Comparison of ENCODE assay signal across 9 mouse cellular contexts in genomic region chr9:107701594-107701993, GRCm38 (mm10). TPM values are rescaled to one million over a fixed set of nuclear protein-coding genes. Genes with fewer than 3 reads are reported as not detected.
DNase-seq lines count a peak whose midpoint lies in the region; ATAC-seq and TF ChIP-seq lines count a peak whose summit lies in the region.
"Had no signal": no experiment of that assay in that cellular context is flagged by ENCODE, and none has a peak within 500 bp of the region (broad histone marks: within the 10 kb centered on the region; RNA-seq: fewer than 3 reads in every experiment).

No protein-coding gene starts in this region.

- H3K36me3 ChIP-seq in kidney, embryonic 15.5 days = peaks cover 44% of the 10 kb centered on the region
- H3K36me3 ChIP-seq in limb, embryonic 13.5 days = peaks cover 65% of the 10 kb centered on the region

- TF ChIP-seq POLR2A in cerebellum, adult 2 months (IDR thresholded peaks at IDR 0.05; ENCODE audit: borderline replicate concordance, insufficient read depth, low read length) = no peak

- ATAC-seq in kidney, embryonic 15.5 days (replicated peaks; ENCODE audit: low FRiP score) = no peak
- ATAC-seq in limb, embryonic 13.5 days (ENCODE audit: low FRiP score, low read depth) = no peak
- ATAC-seq in megakaryocyte progenitor cell, adult 5-6 weeks (replicated peaks; ENCODE audit: poor library complexity) = no peak

- peak; percentile 82 to 91 for DNase-seq in adrenal gland, adult (ENCODE audit: inconsistent age in 2 of 2, low spot score in 1 of 2)
- DNase-seq in cerebellum, adult 2 months = peak; percentile 84
- DNase-seq in gastrocnemius, postnatal 25 days = peak; percentile 78
- DNase-seq in right cerebral cortex, adult 2 months (ENCODE audit: low spot score in 2 of 2) = peak; percentile 69 to 77
- DNase-seq in spleen, adult 18-20 months = no peak

- H3K9me3 ChIP-seq in kidney, embryonic 15.5 days (replicated peaks) = no peaks in the 10 kb centered on the region
- H3K9me3 ChIP-seq in limb, embryonic 13.5 days = no peaks in the 10 kb centered on the region

- peak overlapping the region; percentile 19 for H3K4me2 ChIP-seq in kidney, embryonic 15.5 days
- peak overlapping the region; percentile 36 for H3K4me2 ChIP-seq in limb, embryonic 13.5 days (replicated peaks)

- no peaks in the 10 kb centered on the region for H3K27me3 ChIP-seq in cerebellum, adult 2 months (ENCODE audit: control insufficient read depth, insufficient read depth, low read length)
- H3K27me3 ChIP-seq in kidney, embryonic 15.5 days = no peaks in the 10 kb centered on the region
- no peaks in the 10 kb centered on the region for H3K27me3 ChIP-seq in limb, embryonic 13.5 days

- WGBS in cerebellum, adult 2 months = 2% methylated on average over 12 of the region's 12 CpGs
- WGBS in kidney, embryonic 15.5 days = 14% methylated on average over 12 of the region's 12 CpGs
- 29% methylated on average over 12 of the region's 12 CpGs for WGBS in limb, embryonic 13.5 days

- peak overlapping the region; percentile 18; the same call in 1 of the 2 replicates for H3K9ac ChIP-seq in kidney, embryonic 15.5 days
- H3K9ac ChIP-seq in limb, embryonic 13.5 days = 0 out of 2 replicates have a peak overlapping the region, but pooled peaks have one; percentile 54

- H3K4me1 ChIP-seq in cerebellum, adult 2 months (ENCODE audit: control insufficient read depth, insufficient read depth, low read length) = peaks cover 29% of the 10 kb centered on the region
- H3K4me1 ChIP-seq in kidney, embryonic 15.5 days = peaks cover 100% of the 10 kb centered on the region
- H3K4me1 ChIP-seq in limb, embryonic 13.5 days = peaks cover 99% of the 10 kb centered on the region

- H3K4me3 ChIP-seq in cerebellum, adult 2 months (replicated peaks; ENCODE audit: insufficient read depth, low read depth, low read length) = no peak overlapping the region
- H3K4me3 ChIP-seq in kidney, embryonic 15.5 days (replicated peaks) = no peak overlapping the region
- no peak overlapping the region for H3K4me3 ChIP-seq in limb, embryonic 13.5 days

- TF ChIP-seq CTCF in cerebellum, adult 2 months (IDR thresholded peaks at IDR 0.05; ENCODE audit: borderline replicate concordance, insufficient read depth, low read depth, low read length) = no peak

- H3K27ac ChIP-seq in cerebellum, adult 2 months (ENCODE audit: insufficient read depth, low read length) = no peak overlapping the region
- H3K27ac ChIP-seq in kidney, embryonic 15.5 days = peak overlapping the region; percentile 90
- H3K27ac ChIP-seq in limb, embryonic 13.5 days = peak overlapping the region; percentile 52; the same call in 1 of the 2 replicates
- H3K27ac ChIP-seq: macrophage had no signal

RNA-seq across cellular contexts. Expression of gene Sema3f, which starts 8.7 kb away (rescaled TPM):
- polyA plus RNA-seq in cerebellum, adult 2 months (2012; rRNA removed) = 30.4 and 31.8 TPM in 2 replicates
- 1 to 10 TPM; 5.9 to 9.7 TPM for total RNA-seq in gastrocnemius, postnatal 25 days (2021)
- polyA plus RNA-seq in kidney, embryonic 15.5 days (2015; fragmentation: Nextera tagmentation; extraction: Ambion mirVana) = 21.3 and 23.9 TPM in 2 replicates
- polyA plus RNA-seq in limb, embryonic 13.5 days (2015; fragmentation: Nextera tagmentation; extraction: Ambion mirVana) = 31.8 and 32.1 TPM in 2 replicates
- not detected in 2 replicates for total RNA-seq in megakaryocyte progenitor cell, adult 5-6 weeks (2015)
- 1.00 TPM in 1 of 2 replicates, not detected in the other for total RNA-seq in megakaryocyte progenitor cell, adult 5-6 weeks (2017)
- polyA plus RNA-seq: macrophage had no signal

RNA-seq across cellular contexts. Expression of gene Gnat1, which starts 22.1 kb away (rescaled TPM):
- 0.15 and 0.36 TPM in 2 replicates for polyA plus RNA-seq in cerebellum, adult 2 months (2012; rRNA removed)
- not detected for total RNA-seq in gastrocnemius, postnatal 25 days (2021)
- polyA plus RNA-seq in kidney, embryonic 15.5 days (2015; fragmentation: Nextera tagmentation; extraction: Ambion mirVana) = 3.9 and 4.6 TPM in 2 replicates
- 0.74 and 1.0 TPM in 2 replicates for polyA plus RNA-seq in limb, embryonic 13.5 days (2015; fragmentation: Nextera tagmentation; extraction: Ambion mirVana)
- 0.12 TPM in 1 of 2 replicates, not detected in the other for total RNA-seq in megakaryocyte progenitor cell, adult 5-6 weeks (2015)
- not detected in 2 replicates for total RNA-seq in megakaryocyte progenitor cell, adult 5-6 weeks (2017)
- polyA plus RNA-seq: macrophage had no signal

RNA-seq across cellular contexts. Expression of gene Slc38a3, which starts 32.3 kb away (rescaled TPM):
- 145 and 152 TPM in 2 replicates for polyA plus RNA-seq in cerebellum, adult 2 months (2012; rRNA removed)
- 10 to 100 TPM; 72.1 to 77.5 TPM for total RNA-seq in gastrocnemius, postnatal 25 days (2021)
- 7.1 and 8.1 TPM in 2 replicates for polyA plus RNA-seq in kidney, embryonic 15.5 days (2015; fragmentation: Nextera tagmentation; extraction: Ambion mirVana)
- 4.3 and 5.3 TPM in 2 replicates for polyA plus RNA-seq in limb, embryonic 13.5 days (2015; fragmentation: Nextera tagmentation; extraction: Ambion mirVana)
- not detected in 2 replicates for total RNA-seq in megakaryocyte progenitor cell, adult 5-6 weeks (2015)
- total RNA-seq in megakaryocyte progenitor cell, adult 5-6 weeks (2017) = not detected in 2 replicates
- polyA plus RNA-seq: macrophage had no signal

Comparison
In these comparisons a context has a peak if more than half of its experiments do, and no peak if none do; other contexts are left out.
1. DNase-seq: peak in adrenal gland, adult (2 of 2), cerebellum, adult 2 months (2 of 2), gastrocnemius, postnatal 25 days (single experiment) and right cerebral cortex, adult 2 months (2 of 2); none in spleen, adult 18-20 months (0 of 2).
2. RNA of gene Slc38a3, which starts 32.3 kb away (polyA plus RNA-seq): 145 to 152 TPM in cerebellum, adult 2 months; 7.1 to 8.1 TPM in kidney, embryonic 15.5 days and 4.3 to 5.3 TPM in limb, embryonic 13.5 days; every median in the first group is over 10 times any median in the second.